Mouse (Mus musculus) testis, postnatal 10 days (tissue): ENCODE results near the gene Nup43.
A peak's percentile ranks its signal among the peaks of the same experiment; 100 is the strongest.
"Not testable (repeated sequence)": the region's sequence is repeated elsewhere in the genome, so short reads cannot be mapped to it uniquely, and the experiment has no call there.

Source experiments
- DNase-seq: peaks from one replicate; pipeline ENCODE4 v3.0.0; 2021; ENCODE audit warnings: low spot score

Gene Nup43

GRCm38 (mm10) chr10:7667342-7667802, at the start of gene Nup43:
TSS of gene Nup43 (plus strand) at chr10:7667503.
- DNase-seq = peak; percentile 91

DNA sequence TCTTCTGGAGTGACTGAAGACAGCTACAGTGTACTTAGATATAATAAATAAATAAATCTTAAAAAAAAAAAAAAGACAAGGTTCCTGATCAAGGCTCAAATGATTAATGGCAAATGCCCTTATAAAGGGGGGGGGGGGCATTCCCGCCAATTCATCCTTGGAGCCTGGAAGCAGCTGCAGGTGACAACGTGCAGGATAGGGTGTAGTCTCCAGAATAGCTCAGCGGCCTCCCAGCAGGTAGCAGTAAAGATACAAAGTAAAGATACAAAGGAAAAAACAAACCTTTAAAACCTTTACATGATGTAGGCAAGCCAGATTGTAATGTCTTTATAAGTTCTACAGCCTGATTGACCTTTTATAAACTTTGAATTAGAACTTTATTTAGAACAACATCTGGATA, 49.7 kb upstream of the Nup43 start:
- not testable (repeated sequence) for DNase-seq

GRCm38 (mm10) chr10:7619821-7620241, 47.5 kb upstream of the Nup43 start:
- DNase-seq = no peak

DNA sequence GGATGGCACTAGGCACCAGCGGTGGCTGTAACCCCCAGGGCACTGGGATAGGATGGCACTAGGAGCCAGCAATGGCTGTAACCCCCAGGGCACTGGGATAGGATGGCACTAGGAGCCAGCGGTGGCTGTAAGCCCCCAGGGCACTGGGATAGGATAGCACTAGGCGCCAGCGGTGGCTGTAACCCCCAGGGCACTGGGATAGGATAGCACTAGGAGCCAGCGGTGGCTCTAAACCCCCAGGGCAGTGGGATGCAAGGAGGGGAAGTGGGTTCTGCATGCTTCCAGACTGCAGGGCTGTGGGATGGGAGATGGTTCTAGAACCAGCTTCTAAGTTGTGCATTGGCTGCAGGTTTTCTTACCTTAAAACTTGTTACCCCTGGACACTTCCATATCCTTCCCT, 46.6 kb upstream of the Nup43 start:
- no peak for DNase-seq

GRCm38 (mm10) chr10:7622378-7622777, 44.9 kb upstream of the Nup43 start:
- DNase-seq = no peak

GRCm38 (mm10) chr10:7623861-7624518, 43.3 kb upstream of the Nup43 start:
- no peak for DNase-seq

- DNase-seq = no peak
Observed at GRCm38 (mm10) chr10:7629092-7629491, 38.2 kb upstream of the Nup43 start.

- no peak for DNase-seq
Observed at GRCm38 (mm10) chr10:7630286-7630685, 37.0 kb upstream of the Nup43 start.

DNA sequence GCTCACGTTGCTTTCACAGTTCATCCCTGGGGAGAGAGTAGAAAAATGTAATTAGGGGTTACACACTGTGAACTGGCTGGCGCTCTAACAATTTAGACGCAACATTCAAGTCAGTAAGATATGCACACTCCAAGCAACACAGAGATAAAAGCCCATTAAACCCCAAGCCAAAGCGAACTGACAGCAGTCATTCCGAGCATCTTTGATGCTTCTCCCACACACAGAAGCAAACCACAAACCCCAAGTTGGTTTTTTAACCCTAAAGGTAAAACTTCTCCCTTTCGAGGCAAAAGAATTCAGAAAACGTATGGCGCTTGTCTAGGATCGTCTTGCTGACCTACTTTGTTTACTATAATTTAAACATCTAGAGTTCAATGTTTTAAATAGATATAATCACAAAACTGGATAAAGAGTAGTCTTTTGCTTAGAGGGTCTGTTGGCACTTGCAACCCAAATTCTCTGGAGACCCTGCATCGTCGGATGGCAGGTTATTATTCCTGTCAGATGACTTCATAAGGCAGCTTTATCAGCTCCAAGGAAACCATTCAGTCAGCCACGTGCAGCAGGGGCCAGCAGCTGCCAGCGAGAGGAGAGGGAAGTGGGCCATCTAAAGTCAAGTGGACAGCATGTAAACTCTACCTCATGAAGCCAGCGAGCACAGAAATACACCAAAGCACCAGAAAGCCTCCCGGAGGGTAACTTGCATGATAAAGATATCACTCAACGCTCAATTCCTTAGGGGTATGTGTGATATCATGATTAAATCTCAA, 36.2 kb upstream of the Nup43 start:
- no peak for DNase-seq

DNA sequence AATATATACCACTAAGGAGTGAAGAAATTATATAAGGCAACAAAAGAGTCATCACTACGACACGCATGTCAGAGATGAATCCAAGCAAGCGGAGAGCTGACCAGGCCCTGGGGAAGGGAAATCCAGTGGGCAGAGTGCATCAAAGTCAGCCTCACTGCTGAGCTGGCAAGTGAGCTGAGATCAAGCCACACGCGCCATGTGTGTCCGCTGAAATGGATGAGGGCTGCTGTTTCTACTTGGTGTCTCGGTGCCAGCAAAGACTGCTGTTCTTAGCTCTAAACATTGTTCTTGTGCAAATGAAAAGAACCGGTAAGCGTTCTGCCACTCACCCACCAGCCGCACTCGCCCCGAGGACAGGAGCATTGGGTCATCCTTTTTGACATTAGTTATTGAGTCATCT, 26.9 kb upstream of the Nup43 start:
- no peak for DNase-seq

- DNase-seq = no peak
Observed at GRCm38 (mm10) chr10:7645911-7646310, 21.4 kb upstream of the Nup43 start.

GRCm38 (mm10) chr10:7649059-7649458, 18.2 kb upstream of the Nup43 start:
- no peak for DNase-seq

GRCm38 (mm10) chr10:7651057-7651456, 16.2 kb upstream of the Nup43 start:
- no peak for DNase-seq

DNA sequence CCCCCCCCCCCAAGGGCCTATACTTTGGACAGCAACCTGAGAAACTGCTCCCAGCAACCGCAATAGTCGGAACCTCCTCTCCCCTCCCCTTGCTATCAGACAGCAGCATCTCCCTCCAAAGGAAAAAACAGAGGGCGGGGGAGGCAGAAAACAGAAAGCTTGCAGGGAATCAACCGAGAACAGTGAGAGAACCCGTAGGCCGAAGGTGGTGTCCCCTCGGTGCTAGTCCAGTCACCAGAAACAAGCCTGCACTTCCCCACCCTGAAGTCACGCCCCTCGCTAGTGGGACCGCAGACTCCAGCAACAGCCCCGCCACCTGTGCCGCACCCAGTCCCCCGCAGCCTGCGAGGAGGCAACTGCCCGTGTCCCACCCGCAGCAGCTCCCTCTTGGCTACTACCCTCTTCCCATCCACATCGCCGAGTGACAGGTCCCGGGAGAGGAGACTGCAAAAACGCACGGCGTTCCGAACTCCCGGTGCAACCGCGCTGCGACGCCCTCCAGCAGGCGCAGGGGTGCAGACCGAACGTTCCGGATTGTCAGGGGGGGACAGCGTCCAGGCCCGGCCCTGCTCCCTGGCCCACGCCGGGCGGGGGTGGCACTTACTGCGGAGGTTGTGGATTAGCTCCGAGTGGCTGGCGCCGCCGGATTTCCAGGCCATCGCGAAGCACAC, 4.7 kb upstream of the Nup43 start:
- DNase-seq = no peak

GRCm38 (mm10) chr10:7663159-7664026, 3.9 kb upstream of the Nup43 start:
- DNase-seq = peak; percentile 94

DNA sequence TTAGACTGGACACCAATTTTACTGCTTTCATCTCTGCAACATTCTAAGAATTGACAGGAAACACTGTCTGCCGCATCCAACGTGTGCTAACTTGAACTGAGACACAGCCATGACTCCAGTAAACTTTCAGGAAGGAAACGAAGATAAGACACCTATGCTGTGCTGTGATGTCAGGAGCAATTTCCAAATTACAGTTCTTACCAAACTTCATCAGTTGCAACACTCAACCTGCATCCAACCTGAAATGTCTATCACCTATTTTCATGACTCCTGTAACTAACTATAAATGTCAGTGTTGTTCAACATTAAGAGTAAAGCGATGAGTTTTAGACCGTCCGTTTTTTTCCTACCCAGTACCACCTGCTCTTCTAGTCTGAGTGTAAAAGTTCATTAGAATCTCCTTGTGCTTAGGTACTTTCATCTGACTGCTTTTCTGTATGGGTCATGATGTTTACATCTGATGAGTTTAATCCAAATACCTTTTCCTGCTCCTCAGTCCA, 3.2 kb upstream of the Nup43 start:
- no peak for DNase-seq

DNA sequence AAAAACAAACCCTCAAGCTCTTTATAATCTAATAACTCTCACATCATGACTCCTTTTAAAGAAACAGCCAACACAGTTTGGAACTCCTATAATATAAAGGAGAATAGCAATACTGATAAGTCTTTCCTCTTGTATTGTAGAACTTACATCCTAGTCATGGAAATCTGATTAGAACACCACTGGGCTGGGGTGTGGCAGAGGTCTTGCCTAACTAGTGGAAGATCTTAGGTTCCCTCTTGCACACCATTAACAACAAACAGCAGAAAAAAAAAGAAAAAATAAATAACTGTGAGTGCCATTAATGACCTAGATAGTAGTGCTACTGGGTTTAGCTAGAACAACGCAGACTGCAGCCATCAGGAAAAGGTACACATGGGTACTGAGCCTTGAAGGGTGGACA, 2.4 kb upstream of the Nup43 start:
- DNase-seq = no peak

DNA sequence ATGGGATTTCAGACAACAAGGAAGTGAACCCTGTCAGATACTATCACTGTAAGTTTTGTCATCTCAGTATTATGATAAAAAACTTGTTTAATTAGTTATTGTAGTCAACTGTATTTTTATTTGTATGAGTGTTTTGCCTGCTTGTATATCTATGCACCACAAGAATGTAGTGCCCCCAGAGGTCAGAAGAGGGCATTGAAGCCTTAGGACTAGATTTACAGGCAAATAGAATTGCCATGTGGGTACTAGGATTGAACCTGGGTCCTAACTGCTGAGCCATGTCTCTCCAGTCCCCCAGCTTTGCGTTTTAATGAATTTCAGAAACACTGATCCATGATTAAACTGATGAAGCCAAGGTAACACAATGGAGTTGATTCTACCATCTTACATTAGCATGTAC, 6.4 kb downstream of the Nup43 start:
- no peak for DNase-seq

GRCm38 (mm10) chr10:7680731-7681301, 13.5 kb downstream of the Nup43 start, which contains the start of the genes Pcmt1 and Lats1:
TSS of gene Pcmt1 (minus strand) at chr10:7681136.
TSS of gene Lats1 (plus strand) at chr10:7681214.
- peak; percentile 92 for DNase-seq

DNA sequence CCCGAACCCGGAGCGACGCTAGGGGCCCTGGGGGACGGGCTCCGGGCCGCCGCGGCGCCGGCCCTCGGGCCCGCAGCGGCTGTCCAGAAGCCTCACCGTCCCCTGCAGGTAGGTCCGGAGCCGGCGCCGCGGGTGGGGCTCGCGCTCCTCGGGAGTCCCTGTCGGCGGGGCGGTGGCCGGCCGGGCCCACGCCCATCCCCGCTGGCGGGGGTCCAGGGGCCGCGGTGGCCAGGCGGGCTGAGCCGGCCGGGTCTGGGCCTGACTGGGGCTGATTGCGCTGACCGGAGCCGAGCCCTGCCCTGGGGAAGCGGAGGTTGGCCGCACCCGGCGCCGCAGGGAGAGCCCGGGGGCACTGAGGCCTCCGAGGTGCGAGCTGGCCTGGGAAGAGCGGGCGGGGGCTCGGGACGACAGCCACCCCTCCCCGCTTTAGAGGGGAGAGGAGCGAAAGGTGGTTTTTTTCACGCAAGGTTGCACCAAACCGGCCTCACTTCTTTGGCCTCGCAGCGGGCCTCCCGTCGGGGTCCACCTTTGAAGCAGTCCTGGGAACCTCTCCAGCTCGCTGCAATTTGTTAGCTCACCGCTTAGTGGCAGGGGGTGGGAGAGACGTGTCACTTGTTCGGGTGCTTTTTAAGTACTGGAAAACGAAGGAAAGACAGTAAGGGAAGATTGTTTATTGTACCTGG, 14.2 kb downstream of the Nup43 start:
- DNase-seq = peak; percentile 88

DNA sequence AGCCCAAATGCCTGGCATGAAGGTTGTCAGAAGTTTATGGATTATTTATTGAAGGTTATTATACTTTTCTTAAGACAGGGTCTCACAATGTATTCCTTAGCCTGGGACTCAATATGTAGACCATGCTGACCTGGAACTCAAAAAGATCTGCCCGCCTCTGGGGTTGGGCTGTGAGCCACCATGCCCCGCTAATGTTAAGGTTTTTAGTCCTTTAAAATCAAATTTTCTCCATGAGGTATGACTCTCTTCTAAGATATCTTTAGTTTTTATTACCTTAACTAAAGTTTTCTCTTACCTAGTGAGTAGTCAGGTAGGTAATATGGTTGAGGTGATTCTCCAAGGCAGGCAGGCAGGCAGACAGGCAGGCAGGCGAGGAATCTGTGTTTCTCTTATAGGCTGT, 14.9 kb downstream of the Nup43 start:
- DNase-seq = no peak
